Mouse (Mus musculus) small intestine, adult 2 months (tissue): ENCODE measurements around the gene Fam102a. TPM values are rescaled to one million over a fixed set of nuclear protein-coding genes. Genes with fewer than 3 reads are reported as not detected.

Experiments used
- H3K27ac ChIP-seq: fragments of 200-500 bp; 2 replicates; pipeline ENCODE4 v1.5.1; 2012; ENCODE audit warnings: low read depth, low read length, control low read depth, inconsistent platforms; ENCODE audit not compliant: insufficient read depth
- H3K27me3 ChIP-seq: fragments of 200-500 bp; 2 replicates; pipeline ENCODE4 v1.6.1; 2012; ENCODE audit warnings: mild to moderate bottlenecking, moderate library complexity, low read length, inconsistent platforms; ENCODE audit not compliant: control insufficient read depth, insufficient read depth
- H3K36me3 ChIP-seq: fragments of 200-500 bp; 2 replicates; pipeline ENCODE4 v1.6.1; 2012; ENCODE audit warnings: mild to moderate bottlenecking, low read length, control low read depth, inconsistent platforms; ENCODE audit not compliant: control insufficient read depth, insufficient read depth
- H3K4me1 ChIP-seq: fragments of 200-500 bp; 2 replicates; pipeline ENCODE4 v1.6.1; 2012; ENCODE audit warnings: low read length, inconsistent platforms, mixed read lengths; ENCODE audit not compliant: control insufficient read depth, insufficient read depth, insufficient read length
- H3K4me3 ChIP-seq: fragments of 200-500 bp; 2 replicates; pipeline ENCODE4 v1.5.1; 2012; ENCODE audit warnings: low read depth, mild to moderate bottlenecking, control low read depth, inconsistent platforms, low read length, moderate library complexity
- CTCF ChIP-seq: fragments of 200-500 bp; IDR thresholded peaks from 2 replicates; pipeline ENCODE4 v1.5.1; 2012; ENCODE audit warnings: low read depth, mild to moderate bottlenecking, control low read depth, inconsistent platforms, low read length, moderate library complexity, mixed read lengths; ENCODE audit not compliant: insufficient replicate concordance, insufficient read length; ENCODE audit errors: extremely low read depth
- POLR2A ChIP-seq: fragments of 200-500 bp; IDR thresholded peaks from 2 replicates; pipeline ENCODE4 v1.6.1; 2012; ENCODE audit warnings: low read depth, mild to moderate bottlenecking, control low read depth, inconsistent platforms, low read length, moderate library complexity
- WGBS: fragments of 180-500 bp; shearing (Covaris S2); methylation state at CpG from one replicate; pipeline ENCODE4 v1.1.7; 2018; 5-methylcytosine and 5-hydroxymethylcytosine counted together
- polyA plus RNA-seq: library from polyadenylated mRNA; depleted of rRNA; stranded (reverse); fragments of >200 nt; gene quantifications from 2 replicates; pipeline ENCODE4 v1.2.3, GENCODE M21; 2012

Fam102a gene
- polyA plus RNA-seq, 1 experiment, result 96.2 TPM

DNA sequence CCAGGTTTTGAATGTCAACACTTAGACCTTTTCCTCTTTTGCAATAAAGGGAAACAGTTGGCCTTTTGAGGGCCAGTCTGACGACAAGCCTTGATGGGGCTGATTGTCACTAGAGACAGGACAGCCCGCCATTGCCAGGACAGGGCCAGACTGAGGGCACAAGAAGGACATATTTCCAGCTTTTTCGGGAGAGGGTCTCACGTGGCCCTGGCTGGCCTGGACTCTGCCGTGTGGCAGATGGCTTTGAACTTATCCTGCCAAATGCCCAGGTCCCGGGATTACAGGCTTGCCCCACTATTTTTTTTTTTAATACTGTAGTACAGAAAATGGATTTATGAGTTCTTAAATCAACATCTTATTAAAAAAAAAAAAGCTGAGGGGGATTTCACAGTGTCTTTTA lies 56.1 kb downstream of the Fam102a start:
- Histone ChIP-seq H3K36me3 (no peaks in the 10 kb centered on the region), H3K4me3 (no peak overlapping the region), H3K4me1 (peaks cover 7% of the 10 kb centered on the region), H3K27ac (no peak overlapping the region), H3K27me3 (no peaks in the 10 kb centered on the region)
- 74% methylated on average over 6 of the region's 6 CpGs for WGBS
- TF ChIP-seq POLR2A (no peak), CTCF (no peak)

DNA sequence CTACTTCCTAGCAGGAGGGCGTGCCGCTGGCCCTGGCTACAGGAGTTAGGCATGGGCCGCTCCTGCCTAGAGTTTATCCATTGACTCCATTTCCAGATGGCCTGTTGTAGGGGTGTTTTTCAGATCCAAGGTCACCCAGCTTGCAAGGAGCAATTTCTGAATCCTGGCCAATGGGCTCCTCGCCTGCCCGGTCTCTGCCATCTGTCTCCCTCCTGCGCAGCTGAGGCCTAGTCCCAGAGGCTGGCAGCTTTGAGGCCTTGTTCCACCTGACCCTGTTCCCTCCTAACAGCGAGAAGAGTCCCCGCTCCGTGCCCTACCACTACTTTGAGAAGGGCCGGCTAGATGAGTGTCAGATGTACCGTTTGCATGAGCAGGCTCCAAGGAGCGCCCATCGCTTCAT lies 61.6 kb downstream of the Fam102a start:
- Histone ChIP-seq H3K36me3 (no peaks in the 10 kb centered on the region; the same call in 1 of the 2 replicates), H3K27me3 (no peaks in the 10 kb centered on the region), H3K27ac (no peak overlapping the region), H3K4me3 (no peak overlapping the region), H3K4me1 (peaks cover 7% of the 10 kb centered on the region)
- WGBS, result 87% methylated on average over 13 of the region's 13 CpGs
- TF ChIP-seq CTCF, result no peak
- TF ChIP-seq POLR2A, result no peak

DNA sequence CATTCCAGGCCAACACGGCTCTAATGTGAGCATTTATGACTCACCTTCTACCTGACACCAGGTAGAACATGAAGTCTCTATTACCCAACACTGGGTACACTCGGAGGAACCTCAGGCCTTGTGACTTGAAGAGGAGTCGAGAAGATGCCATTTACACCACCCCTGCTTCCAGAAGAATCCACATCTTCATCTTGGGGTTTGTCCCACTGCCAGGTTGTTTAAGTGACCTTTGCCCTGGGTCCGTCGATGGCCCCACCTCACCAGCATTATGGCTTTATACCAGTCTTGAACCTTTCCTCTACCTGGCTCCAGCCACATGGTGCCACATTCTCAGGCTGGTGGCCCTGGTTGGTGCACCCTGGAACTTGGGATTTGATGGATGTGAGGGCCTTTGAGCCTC lies 62.1 kb downstream of the Fam102a start:
- TF ChIP-seq POLR2A, result no peak
- H3K4me1 ChIP-seq, result peaks cover 7% of the 10 kb centered on the region
- H3K4me3 ChIP-seq, result no peak overlapping the region
- no peaks in the 10 kb centered on the region for H3K27me3 ChIP-seq
- H3K36me3 ChIP-seq, result no peaks in the 10 kb centered on the region; the same call in 1 of the 2 replicates
- 59% methylated on average over 5 of the region's 5 CpGs for WGBS
- H3K27ac ChIP-seq, result no peak overlapping the region

DNA sequence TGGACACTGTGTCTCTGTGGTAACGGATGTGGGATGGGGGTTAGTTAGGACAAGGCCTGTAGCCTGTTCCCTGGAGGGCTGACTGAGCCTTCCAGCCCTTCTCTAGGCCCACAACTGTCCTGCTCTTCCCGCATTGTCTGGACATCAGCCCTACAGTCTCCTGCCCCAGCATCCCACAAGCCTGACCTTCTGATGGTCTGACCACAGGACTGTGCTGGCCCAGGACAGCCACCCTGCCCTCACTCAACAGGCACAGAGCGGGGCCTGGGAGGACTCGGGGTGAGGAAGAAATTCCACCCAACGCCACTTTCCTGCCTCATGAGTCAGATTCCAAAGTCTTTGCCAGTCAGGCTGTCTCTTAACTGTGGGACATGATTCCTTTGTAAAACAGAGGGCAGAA lies 62.6 kb downstream of the Fam102a start:
- Histone ChIP-seq H3K36me3 (no peaks in the 10 kb centered on the region; the same call in 1 of the 2 replicates), H3K4me1 (peaks cover 7% of the 10 kb centered on the region), H3K27ac (no peak overlapping the region), H3K4me3 (no peak overlapping the region), H3K27me3 (no peaks in the 10 kb centered on the region)
- TF ChIP-seq POLR2A (no peak), CTCF (no peak)
- 79% methylated on average over 5 of the region's 5 CpGs for WGBS

DNA sequence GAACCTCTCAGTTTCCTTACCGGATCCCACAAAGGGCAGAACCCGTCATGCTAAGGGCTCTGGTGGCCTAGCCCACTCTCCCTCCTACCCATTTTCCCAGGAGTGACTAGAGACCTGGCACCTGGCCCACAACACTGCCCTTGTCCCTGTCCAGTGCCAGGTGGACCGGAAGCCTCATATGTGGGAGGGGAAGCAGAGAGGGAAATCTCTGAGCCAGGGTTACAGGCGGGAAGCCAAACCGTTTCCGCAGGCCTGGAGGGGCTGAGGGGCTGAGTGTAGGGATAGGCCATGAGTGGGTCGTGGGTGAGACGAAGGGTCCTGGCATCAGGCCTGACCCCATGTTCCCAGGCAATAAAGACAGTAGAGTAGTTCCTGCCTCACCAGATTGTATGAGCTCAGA lies 63.4 kb downstream of the Fam102a start:
- peaks cover 7% of the 10 kb centered on the region for H3K4me1 ChIP-seq
- H3K36me3 ChIP-seq, result no peaks in the 10 kb centered on the region; the same call in 1 of the 2 replicates
- TF ChIP-seq CTCF (no peak), POLR2A (no peak)
- H3K27ac ChIP-seq, result no peak overlapping the region
- no peak overlapping the region for H3K4me3 ChIP-seq
- no peaks in the 10 kb centered on the region for H3K27me3 ChIP-seq
- WGBS, result 86% methylated on average over 8 of the region's 8 CpGs

DNA sequence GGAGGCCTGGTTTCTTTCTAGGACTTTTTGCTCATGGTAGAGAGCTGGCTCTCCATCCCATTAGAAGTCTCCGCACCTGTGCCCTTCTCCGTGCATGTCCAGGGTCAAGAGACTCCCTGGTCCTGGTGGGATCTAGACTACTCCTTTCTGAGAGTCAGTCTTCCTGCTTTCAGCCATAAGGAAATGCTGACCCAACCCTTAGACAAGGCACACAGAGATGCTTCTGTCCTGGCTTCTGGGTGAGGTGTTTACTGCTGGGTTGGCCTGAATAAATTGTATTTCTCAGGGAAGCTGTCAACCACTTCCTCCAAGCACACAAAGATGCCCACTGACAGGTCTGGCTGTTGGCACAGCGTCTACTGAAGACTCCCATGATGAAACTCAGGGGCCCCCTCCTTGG lies 64.3 kb downstream of the Fam102a start, which contains the start of gene St6galnac6:
Gene St6galnac6, plus strand, starts transcription at position 301 of the 400 bp plus-strand sequence.
- no peak for TF ChIP-seq CTCF
- TF ChIP-seq POLR2A, result no peak

DNA sequence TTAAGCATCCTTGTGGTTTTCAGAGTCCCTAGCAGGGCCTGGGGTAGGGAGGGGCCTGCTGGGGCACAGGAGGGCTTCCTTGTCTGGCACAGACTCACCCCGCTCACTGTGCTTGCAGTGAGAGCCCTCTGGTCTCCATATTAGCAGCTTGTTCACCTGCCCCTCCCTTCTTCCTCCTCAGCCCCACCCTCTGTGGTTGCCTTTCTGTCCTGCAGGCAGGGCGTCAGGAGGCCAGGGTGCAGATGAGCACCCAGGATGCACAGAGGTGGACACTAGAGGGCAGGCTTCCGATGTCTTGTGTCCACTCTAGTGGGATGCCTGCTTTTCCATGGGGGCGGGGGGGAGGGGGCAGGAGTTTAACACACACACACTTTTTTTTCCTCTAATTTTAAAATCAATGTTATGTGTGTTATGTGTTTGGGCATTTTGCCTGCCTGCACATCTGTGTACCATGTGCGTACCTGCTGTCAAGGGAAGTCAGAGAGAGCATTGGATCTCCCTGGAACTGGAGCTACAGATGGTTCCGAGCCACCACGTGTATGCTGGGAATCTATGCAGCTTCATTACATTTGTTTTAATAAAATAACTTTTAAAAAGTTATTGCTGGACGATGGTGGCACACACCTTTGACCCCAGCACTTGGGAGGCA lies 66.4 kb downstream of the Fam102a start:
- TF ChIP-seq POLR2A, result no peak
- peak; percentile 67; the same call in 1 of the 2 replicates for TF ChIP-seq CTCF
- Histone ChIP-seq H3K36me3 (no peaks in the 10 kb centered on the region; the same call in 1 of the 2 replicates), H3K4me3 (no peak overlapping the region), H3K27me3 (0 out of 2 replicates have a peak, but pooled peaks cover 2% of the 10 kb centered on the region), H3K27ac (no peak overlapping the region), H3K4me1 (peaks cover 7% of the 10 kb centered on the region)
- 32% methylated on average over 8 of the region's 8 CpGs for WGBS

More for the DNA sequence above, 64.3 kb downstream of the Fam102a start, which contains the start of gene St6galnac6:
- 93% methylated on average over 3 of the region's 3 CpGs for WGBS
- Histone ChIP-seq H3K4me1 (peaks cover 7% of the 10 kb centered on the region), H3K36me3 (no peaks in the 10 kb centered on the region; the same call in 1 of the 2 replicates), H3K27ac (no peak within 1 kb of the TSS), H3K27me3 (no peaks in the 10 kb centered on the region), H3K4me3 (no peak within 1 kb of the TSS)
